Mouse (Mus musculus) hindbrain, embryonic 11.5 days (tissue): ENCODE results near the gene Cdadc1. TPM values are rescaled to one million over a fixed set of nuclear protein-coding genes. Genes with fewer than 3 reads are reported as not detected.
A peak's percentile ranks its signal among the peaks of the same experiment; 100 is the strongest.
"Not testable (repeated sequence)": the region's sequence is repeated elsewhere in the genome, so short reads cannot be mapped to it uniquely, and the experiment has no call there.

Source experiments
- ATAC-seq: fragments of 200-750 bp; cut with Nextera tagmentation; 2 replicates; pipeline ENCODE4 v1.8.0; 2017; ENCODE audit warnings: mild to moderate bottlenecking, moderate TSS enrichment, moderate library complexity; ENCODE audit not compliant: low FRiP score
- DNase-seq: peaks from one replicate; pipeline ENCODE4 v3.0.0-alpha.2; 2015; ENCODE audit warnings: low spot score
- H3K27ac ChIP-seq: fragments of 300-500 bp; sonication (generic); 2 replicates; pipeline ENCODE4 v1.5.1; 2014; ENCODE audit warnings: mild to moderate bottlenecking, low read depth, low read length
- H3K27me3 ChIP-seq: fragments of 300-500 bp; sonication (generic); 2 replicates; pipeline ENCODE4 v1.6.1; 2014; ENCODE audit warnings: mild to moderate bottlenecking, low read length, moderate library complexity, mixed read lengths; ENCODE audit not compliant: control insufficient read depth, insufficient read depth
- H3K36me3 ChIP-seq: fragments of 300-500 bp; sonication (generic); 2 replicates; pipeline ENCODE4 v1.6.1; 2014; ENCODE audit warnings: mild to moderate bottlenecking, low read length, moderate library complexity, mixed read lengths; ENCODE audit not compliant: control insufficient read depth, insufficient read depth
- H3K4me1 ChIP-seq: fragments of 300-500 bp; sonication (generic); replicated peaks from 2 replicates; pipeline ENCODE4 v1.6.1; 2014; ENCODE audit warnings: low read length, mixed read lengths; ENCODE audit not compliant: control insufficient read depth, insufficient read depth
- H3K4me2 ChIP-seq: fragments of 300-500 bp; sonication (generic); replicated peaks from 2 replicates; pipeline ENCODE4 v1.6.1; 2014; ENCODE audit warnings: mild to moderate bottlenecking, low read depth, low read length
- H3K4me3 ChIP-seq: fragments of 300-500 bp; sonication (generic); 2 replicates; pipeline ENCODE4 v1.5.1; 2014; ENCODE audit warnings: low read depth, low read length
- H3K9ac ChIP-seq: fragments of 300-500 bp; sonication (generic); 2 replicates; pipeline ENCODE4 v1.6.1; 2014; ENCODE audit warnings: low read depth, low read length
- H3K9me3 ChIP-seq: fragments of 300-500 bp; sonication (generic); 2 replicates; pipeline ENCODE4 v1.6.1; 2016; ENCODE audit warnings: low read length; ENCODE audit not compliant: control insufficient read depth
- WGBS: fragments of 180-500 bp; shearing (Covaris S2); extraction: QIAGEN DNeasy Blood & Tissue Kit; methylation state at CpG from one replicate; pipeline ENCODE4 v1.1.7; 2014; 5-methylcytosine and 5-hydroxymethylcytosine counted together
- polyA plus RNA-seq: library from polyadenylated mRNA; unstranded; fragments of >200 nt; fragmentation: Nextera tagmentation; extraction: Ambion mirVana; gene quantifications from 2 replicates; pipeline ENCODE4 v1.2.1, GENCODE M21; 2014

The Cdadc1 gene
- polyA plus RNA-seq, 1 experiment from 2014 or later: 33.3 TPM

DNA sequence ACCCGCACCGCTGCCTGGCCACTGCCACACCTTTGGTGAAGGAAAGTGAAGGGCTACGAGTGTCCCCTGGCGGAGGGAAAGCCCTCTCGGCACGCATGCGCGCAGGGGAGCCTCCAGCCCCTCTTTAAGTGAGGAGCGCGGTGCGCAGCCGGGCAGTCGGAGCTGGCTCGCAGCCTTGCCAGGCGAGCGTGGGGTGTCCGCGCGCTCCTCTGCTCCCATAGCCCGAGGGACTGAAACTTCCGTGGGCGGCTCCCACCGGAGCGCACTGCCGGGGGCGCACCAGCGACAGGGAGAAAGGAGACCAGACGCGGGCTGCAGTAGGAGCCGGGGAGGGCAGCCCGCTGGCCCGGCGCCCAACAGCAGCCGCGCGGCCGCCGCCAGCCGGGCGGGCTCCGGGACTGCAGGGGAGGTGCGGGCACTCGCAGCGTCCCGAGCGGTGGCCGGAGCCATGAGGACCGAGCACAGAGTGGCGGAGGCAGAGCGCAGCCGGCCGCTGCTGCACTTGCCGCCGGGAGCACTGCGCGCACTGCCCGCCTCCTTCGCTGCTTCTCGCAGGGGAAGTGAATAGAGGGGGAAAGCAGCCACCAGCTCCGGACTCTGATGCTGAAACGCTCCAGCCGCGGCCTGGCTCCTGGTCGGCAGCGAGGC lies 27.5 kb upstream of the Cdadc1 start, which contains the start of gene Shisa2:
Shisa2 (plus strand) TSS at position 151 of the 648 bp plus-strand sequence.
- ATAC-seq: peak; percentile 91
- peak within 1 kb of the TSS; percentile 62 for H3K4me3 ChIP-seq
- H3K4me1 ChIP-seq: no peaks in the 10 kb centered on the region; the same call in 1 of the 2 replicates
- H3K27me3 ChIP-seq: peaks cover 10% of the 10 kb centered on the region; the same call in 1 of the 2 replicates
- DNase-seq: peak; percentile 91
- peak within 1 kb of the TSS; percentile 71 for H3K9ac ChIP-seq
- under 1% methylated on average over 63 of the region's 65 CpGs for WGBS
- H3K9me3 ChIP-seq: no peaks in the 10 kb centered on the region
- peak within 1 kb of the TSS; percentile 79 for H3K4me2 ChIP-seq
- H3K36me3 ChIP-seq: no peaks in the 10 kb centered on the region
- H3K27ac ChIP-seq: peak within 1 kb of the TSS; percentile 77

DNA sequence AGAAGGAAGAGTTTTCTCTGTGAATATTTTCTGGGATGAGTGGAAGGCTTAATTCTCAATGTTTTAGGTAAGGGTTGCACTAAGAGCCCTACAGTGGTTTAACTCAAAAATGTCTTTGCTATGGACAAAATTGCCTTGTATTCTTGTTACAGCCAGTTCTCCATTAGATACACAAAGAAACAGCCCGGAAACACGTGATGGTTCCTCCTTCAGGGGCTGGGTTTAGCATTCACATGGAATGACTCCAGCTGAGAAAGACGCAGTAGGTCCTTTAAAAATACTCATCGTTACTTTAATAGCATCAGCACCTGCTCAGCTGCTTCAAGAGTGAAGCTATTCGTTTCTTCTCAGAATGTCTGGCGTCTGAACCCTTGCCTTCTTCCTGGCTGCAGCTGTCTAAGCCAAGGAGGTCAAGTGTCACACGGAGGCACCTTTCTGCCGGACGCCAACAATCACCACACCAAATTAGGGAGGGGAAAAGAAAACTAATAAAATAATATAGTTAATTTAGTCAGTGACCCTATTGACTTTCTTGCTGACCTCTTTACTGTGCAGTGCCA lies 26.6 kb upstream of the Cdadc1 start:
- no peak overlapping the region for H3K9ac ChIP-seq
- H3K27ac ChIP-seq: no peak overlapping the region
- no peak for DNase-seq
- H3K36me3 ChIP-seq: no peaks in the 10 kb centered on the region
- H3K27me3 ChIP-seq: peaks cover 10% of the 10 kb centered on the region; the same call in 1 of the 2 replicates
- H3K4me3 ChIP-seq: no peak overlapping the region
- no peaks in the 10 kb centered on the region; the same call in 1 of the 2 replicates for H3K4me1 ChIP-seq
- 0 out of 2 replicates have a peak, but pooled peaks have one; percentile 2 for ATAC-seq
- 42% methylated on average over 9 of the region's 9 CpGs for WGBS
- H3K4me2 ChIP-seq: no peak overlapping the region
- H3K9me3 ChIP-seq: no peaks in the 10 kb centered on the region

GRCm38 (mm10) chr14:59616802-59617201 lies 19.0 kb upstream of the Cdadc1 start:
- no peak for DNase-seq
- no peaks in the 10 kb centered on the region for H3K9me3 ChIP-seq
- no peak overlapping the region for H3K4me2 ChIP-seq
- H3K9ac ChIP-seq: no peak overlapping the region
- WGBS: 78% methylated on average over 7 of the region's 7 CpGs
- H3K4me3 ChIP-seq: no peak overlapping the region
- no peak for ATAC-seq
- H3K4me1 ChIP-seq: no peaks in the 10 kb centered on the region
- no peaks in the 10 kb centered on the region for H3K27me3 ChIP-seq
- H3K36me3 ChIP-seq: no peaks in the 10 kb centered on the region
- no peak overlapping the region for H3K27ac ChIP-seq

DNA sequence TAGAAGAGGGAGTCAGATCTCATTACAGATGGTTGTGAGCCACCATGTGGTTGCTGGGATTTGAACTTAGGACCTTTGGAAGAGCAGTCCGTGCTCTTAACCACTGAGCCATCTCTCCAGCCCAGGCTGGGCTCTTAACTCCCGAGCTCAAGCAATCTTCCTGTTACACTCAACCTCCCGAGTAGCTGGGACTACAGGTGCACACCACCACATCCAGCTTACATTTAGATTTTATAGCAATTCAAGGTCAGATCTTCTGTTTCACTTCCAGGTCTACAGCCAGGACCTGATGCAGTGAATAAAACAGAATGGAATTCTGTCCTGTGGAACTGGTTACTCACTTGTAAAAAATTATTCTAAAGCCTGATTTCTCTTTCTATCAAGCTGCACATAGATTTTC lies 16.4 kb upstream of the Cdadc1 start:
- not testable (repeated sequence) for H3K27ac ChIP-seq, H3K9ac ChIP-seq, H3K4me3 ChIP-seq, DNase-seq, H3K36me3 ChIP-seq, H3K4me1 ChIP-seq, H3K27me3 ChIP-seq, H3K9me3 ChIP-seq, H3K4me2 ChIP-seq, ATAC-seq
- 85% methylated on average over 3 of the region's 3 CpGs for WGBS

DNA sequence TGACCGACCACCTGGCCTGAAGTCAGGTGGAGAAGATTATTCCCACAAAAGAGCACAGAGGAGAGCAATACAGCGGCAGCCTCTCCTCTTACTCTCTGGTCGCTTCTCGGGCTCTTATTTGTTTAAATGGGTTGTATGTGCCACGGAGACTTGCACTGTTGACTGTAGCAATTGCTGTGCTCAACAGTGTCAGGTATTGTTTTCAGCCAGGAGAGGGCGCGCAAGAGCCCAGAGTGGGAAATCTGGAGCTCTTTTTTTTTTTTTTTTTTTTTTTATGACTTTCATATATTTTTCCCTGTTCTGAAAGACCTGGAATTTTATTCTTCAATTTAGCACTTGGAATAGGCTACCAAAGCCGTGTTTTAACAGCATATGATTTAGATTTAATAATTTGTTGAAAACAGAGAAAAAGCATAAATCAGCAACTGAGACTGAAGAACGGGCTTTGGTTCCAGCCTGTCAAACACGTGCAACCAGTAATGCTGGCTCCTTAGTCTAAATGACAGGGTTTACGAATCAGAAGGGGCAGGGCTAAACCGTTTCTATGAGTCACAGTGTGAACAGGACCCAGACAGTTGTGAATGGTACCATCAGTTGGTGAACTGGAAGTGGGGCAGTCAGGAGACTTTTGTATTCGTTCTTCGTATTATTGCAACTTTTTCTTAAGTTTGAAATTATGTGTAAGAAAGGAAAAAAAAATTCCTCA lies 15.3 kb upstream of the Cdadc1 start:
- 53% methylated on average over 14 of the region's 14 CpGs for WGBS
- ATAC-seq (no peak), DNase-seq (peak; percentile 80)
- no peak overlapping the region for H3K9ac ChIP-seq
- no peaks in the 10 kb centered on the region for H3K36me3 ChIP-seq
- H3K4me2 ChIP-seq: no peak overlapping the region
- no peaks in the 10 kb centered on the region for H3K27me3 ChIP-seq
- H3K27ac ChIP-seq: no peak overlapping the region
- no peaks in the 10 kb centered on the region for H3K9me3 ChIP-seq
- no peak overlapping the region for H3K4me3 ChIP-seq
- no peaks in the 10 kb centered on the region for H3K4me1 ChIP-seq

- H3K27ac ChIP-seq: no peak overlapping the region
- no peak overlapping the region for H3K4me3 ChIP-seq
- H3K9me3 ChIP-seq: no peaks in the 10 kb centered on the region
- ATAC-seq (no peak), DNase-seq (no peak)
- H3K36me3 ChIP-seq: no peaks in the 10 kb centered on the region
- H3K4me2 ChIP-seq: no peak overlapping the region
- no peaks in the 10 kb centered on the region for H3K27me3 ChIP-seq
- 54% methylated on average over 3 of the region's 3 CpGs for WGBS
- no peaks in the 10 kb centered on the region for H3K4me1 ChIP-seq
- H3K9ac ChIP-seq: no peak overlapping the region
Observed at GRCm38 (mm10) chr14:59607021-59607420, 9.3 kb upstream of the Cdadc1 start.

- H3K36me3 ChIP-seq: no peaks in the 10 kb centered on the region
- DNase-seq: peak; percentile 79
- H3K4me1 ChIP-seq: no peaks in the 10 kb centered on the region
- H3K9me3 ChIP-seq: no peaks in the 10 kb centered on the region
- H3K27me3 ChIP-seq: no peaks in the 10 kb centered on the region
- H3K4me3 ChIP-seq: no peak overlapping the region
- no peak overlapping the region for H3K27ac ChIP-seq
- no peak overlapping the region for H3K9ac ChIP-seq
- ATAC-seq: no peak
- WGBS: 24% methylated on average over 5 of the region's 5 CpGs
- H3K4me2 ChIP-seq: no peak overlapping the region
Observed at GRCm38 (mm10) chr14:59605671-59606353, 8.1 kb upstream of the Cdadc1 start.

DNA sequence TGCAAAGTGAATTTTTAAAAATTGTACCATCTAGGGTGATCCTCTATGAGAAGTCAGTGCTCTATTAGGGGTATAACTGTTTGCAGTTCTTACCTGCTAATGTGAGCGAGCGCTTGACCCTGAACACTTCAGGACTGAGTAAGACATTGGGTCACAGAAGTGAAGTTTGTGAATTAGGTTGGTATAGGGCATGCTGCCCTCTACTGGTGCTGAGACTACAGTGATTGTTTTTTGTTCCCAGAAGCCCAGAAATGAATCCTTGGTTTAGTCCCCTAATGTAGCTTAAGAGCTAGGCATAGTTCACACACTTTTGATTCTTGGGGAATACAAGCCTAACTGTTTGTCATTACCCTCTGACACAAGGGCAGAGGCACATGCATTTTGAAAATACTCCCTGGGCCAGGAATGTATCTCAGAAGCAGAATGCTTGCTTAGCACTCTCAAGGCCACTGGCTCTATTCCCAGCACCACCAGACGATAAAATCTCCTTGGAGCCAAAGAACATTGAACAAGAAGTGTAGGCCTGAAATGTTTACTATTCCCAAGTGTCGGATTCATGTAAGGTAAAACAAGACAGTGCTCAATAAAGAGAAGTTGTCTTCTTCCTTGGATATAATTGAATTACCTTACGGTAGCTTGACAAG lies 6.4 kb upstream of the Cdadc1 start:
- 67% methylated on average over 5 of the region's 5 CpGs for WGBS
- Histone ChIP-seq H3K27me3 (no peaks in the 10 kb centered on the region), H3K4me3 (no peak overlapping the region), H3K4me1 (no peaks in the 10 kb centered on the region), H3K36me3 (no peaks in the 10 kb centered on the region), H3K27ac (no peak overlapping the region), H3K9me3 (no peaks in the 10 kb centered on the region), H3K4me2 (no peak overlapping the region), H3K9ac (no peak overlapping the region)
- DNase-seq (peak; percentile 39), ATAC-seq (no peak)
